Mouse (Mus musculus) intestine, postnatal 0 days (tissue): ENCODE results near the gene Shisa7. TPM values are rescaled to one million over a fixed set of nuclear protein-coding genes. Genes with fewer than 3 reads are reported as not detected.
"Not testable (repeated sequence)": the region's sequence is repeated elsewhere in the genome, so short reads cannot be mapped to it uniquely, and the experiment has no call there.

Experiments
- ATAC-seq: fragments of 200-750 bp; cut with Nextera tagmentation; 2 replicates; pipeline ENCODE4 v1.8.0; 2017; ENCODE audit warnings: mild to moderate bottlenecking, moderate TSS enrichment, moderate library complexity
- H3K27ac ChIP-seq: fragments of 300-500 bp; sonication (generic); 2 replicates; pipeline ENCODE4 v1.5.1; 2014; ENCODE audit warnings: mild to moderate bottlenecking, low read depth, low read length, moderate library complexity
- H3K27me3 ChIP-seq: fragments of 300-500 bp; sonication (generic); replicated peaks from 2 replicates; pipeline ENCODE4 v1.6.1; 2014; ENCODE audit warnings: low read length, mixed read lengths; ENCODE audit not compliant: control insufficient read depth, insufficient read depth
- H3K36me3 ChIP-seq: fragments of 300-500 bp; sonication (generic); 2 replicates; pipeline ENCODE4 v1.6.1; 2014; ENCODE audit warnings: mild to moderate bottlenecking, moderate library complexity; ENCODE audit not compliant: control insufficient read depth, insufficient read depth
- H3K4me1 ChIP-seq: fragments of 300-500 bp; sonication (generic); replicated peaks from 2 replicates; pipeline ENCODE4 v1.6.1; 2014; ENCODE audit warnings: antibody characterized with exemption, low read length, mixed read lengths; ENCODE audit not compliant: control insufficient read depth, insufficient read depth
- H3K4me2 ChIP-seq: fragments of 300-500 bp; sonication (generic); replicated peaks from 2 replicates; pipeline ENCODE4 v1.6.1; 2014; ENCODE audit warnings: low read depth, mild to moderate bottlenecking, moderate library complexity
- H3K4me3 ChIP-seq: fragments of 300-500 bp; sonication (generic); 2 replicates; pipeline ENCODE4 v1.5.1; 2014; ENCODE audit warnings: low read depth, low read length
- H3K9ac ChIP-seq: fragments of 300-500 bp; sonication (generic); 2 replicates; pipeline ENCODE4 v1.6.1; 2014; ENCODE audit warnings: mild to moderate bottlenecking, low read depth, low read length
- H3K9me3 ChIP-seq: fragments of 300-500 bp; sonication (generic); 2 replicates; pipeline ENCODE4 v1.6.1; 2016; ENCODE audit warnings: mixed run types; ENCODE audit not compliant: control insufficient read depth
- CTCF ChIP-seq: sonication (generic); IDR thresholded peaks from 2 replicates; pipeline ENCODE4 v1.5.1; 2016; ENCODE audit warnings: low read depth, mild to moderate bottlenecking, control low read depth, antibody characterized with exemption, moderate library complexity
- WGBS: fragments of 180-500 bp; shearing (Covaris S2); extraction: QIAGEN DNeasy Blood & Tissue Kit; methylation state at CpG from one replicate; pipeline ENCODE4 v1.1.7; 2014; 5-methylcytosine and 5-hydroxymethylcytosine counted together
- polyA plus RNA-seq: library from polyadenylated mRNA; unstranded; fragments of >200 nt; fragmentation: Nextera tagmentation; extraction: Ambion mirVana; gene quantifications from 2 replicates; pipeline ENCODE4 v1.2.1, GENCODE M21; 2015

The Shisa7 gene
- polyA plus RNA-seq, 1 experiment from 2014 or later: 0.07 TPM

DNA sequence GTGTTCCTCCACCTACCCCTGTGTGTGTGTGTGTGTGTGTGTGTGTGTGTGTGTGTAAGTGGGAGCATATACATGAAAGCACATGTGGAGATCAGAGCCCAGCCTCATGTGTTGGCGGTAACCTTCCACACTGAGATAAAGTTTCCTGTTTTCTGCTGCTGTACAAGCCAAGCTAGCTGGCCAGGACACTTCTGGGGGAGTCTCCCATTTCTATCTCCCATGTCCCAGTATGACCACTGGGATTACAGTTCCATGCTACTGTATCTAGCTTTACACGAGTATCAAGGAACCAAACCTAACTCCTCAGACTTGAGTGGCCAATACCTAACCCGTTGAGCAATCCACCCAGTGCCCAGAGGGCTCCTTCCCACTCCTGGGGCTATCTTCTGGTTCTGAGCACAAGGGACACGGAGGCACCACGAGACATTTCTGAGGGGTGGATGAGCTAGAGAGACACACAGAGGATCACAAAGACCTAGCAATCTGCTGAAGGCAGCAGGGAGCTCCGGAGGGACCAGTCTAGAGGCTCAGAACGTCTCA is 19.1 kb upstream of the Shisa7 start:
- ATAC-seq: no peak
- no peak overlapping the region for H3K9ac ChIP-seq
- no peak overlapping the region for H3K27ac ChIP-seq
- TF ChIP-seq CTCF: no peak
- H3K27me3 ChIP-seq: no peaks in the 10 kb centered on the region
- no peaks in the 10 kb centered on the region for H3K36me3 ChIP-seq
- peaks cover 6% of the 10 kb centered on the region; the same call in 1 of the 2 replicates for H3K4me1 ChIP-seq
- H3K4me2 ChIP-seq: no peak overlapping the region
- no peak overlapping the region for H3K4me3 ChIP-seq
- WGBS: 79% methylated on average over 7 of the region's 7 CpGs
- H3K9me3 ChIP-seq: no peaks in the 10 kb centered on the region

DNA sequence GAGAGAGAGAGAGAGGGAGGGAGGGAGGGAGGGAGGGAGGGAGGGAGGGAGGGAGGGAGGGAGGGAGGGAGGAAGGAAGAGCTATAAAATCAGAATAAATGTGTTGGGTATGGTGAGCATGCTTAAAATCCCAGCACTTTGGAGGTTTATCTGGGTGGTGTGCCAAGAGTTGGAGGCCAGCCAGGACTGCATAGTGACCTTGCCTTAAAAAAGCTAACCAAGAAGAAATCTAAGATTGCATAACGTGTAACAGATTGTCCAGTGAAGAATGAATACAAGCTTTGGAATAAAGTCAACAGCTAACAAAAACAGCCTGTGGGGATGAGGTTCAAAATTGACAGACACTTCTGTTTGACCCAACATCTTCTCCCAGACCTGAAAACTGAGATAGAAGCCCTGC is 18.5 kb upstream of the Shisa7 start:
- no peak for ATAC-seq
- H3K27ac ChIP-seq: no peak overlapping the region
- H3K27me3 ChIP-seq: no peaks in the 10 kb centered on the region
- no peak for TF ChIP-seq CTCF
- no peaks in the 10 kb centered on the region for H3K36me3 ChIP-seq
- H3K9ac ChIP-seq: no peak overlapping the region
- no peaks in the 10 kb centered on the region for H3K9me3 ChIP-seq
- no peak overlapping the region for H3K4me2 ChIP-seq
- no peak overlapping the region for H3K4me3 ChIP-seq
- peaks cover 6% of the 10 kb centered on the region; the same call in 1 of the 2 replicates for H3K4me1 ChIP-seq
- 9% methylated on average over 1 of the region's 1 CpGs for WGBS

DNA sequence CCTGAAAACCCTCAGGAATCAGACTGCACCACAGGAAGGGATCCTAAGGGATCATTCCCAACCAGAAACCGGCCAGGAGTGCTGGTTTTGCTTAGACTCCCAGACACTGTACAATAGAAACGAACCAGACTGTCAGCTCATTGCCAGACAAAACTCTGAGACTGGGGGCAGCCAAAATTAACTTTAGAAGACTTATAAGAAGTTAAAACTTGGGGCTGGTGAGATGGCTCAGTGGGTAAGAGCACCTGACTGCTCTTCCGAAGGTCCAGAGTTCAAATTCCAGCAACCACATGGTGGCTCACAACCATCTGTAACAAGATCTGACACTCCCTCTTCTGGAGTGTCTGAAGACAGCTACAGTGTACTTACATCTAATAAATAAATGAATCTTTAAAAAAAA is 16.4 kb upstream of the Shisa7 start:
- H3K4me3 ChIP-seq, H3K4me2 ChIP-seq, H3K36me3 ChIP-seq, H3K9ac ChIP-seq, H3K27me3 ChIP-seq, ATAC-seq, H3K4me1 ChIP-seq, H3K9me3 ChIP-seq, H3K27ac ChIP-seq: not testable (repeated sequence)
- WGBS: 53% methylated on average over 3 of the region's 3 CpGs

DNA sequence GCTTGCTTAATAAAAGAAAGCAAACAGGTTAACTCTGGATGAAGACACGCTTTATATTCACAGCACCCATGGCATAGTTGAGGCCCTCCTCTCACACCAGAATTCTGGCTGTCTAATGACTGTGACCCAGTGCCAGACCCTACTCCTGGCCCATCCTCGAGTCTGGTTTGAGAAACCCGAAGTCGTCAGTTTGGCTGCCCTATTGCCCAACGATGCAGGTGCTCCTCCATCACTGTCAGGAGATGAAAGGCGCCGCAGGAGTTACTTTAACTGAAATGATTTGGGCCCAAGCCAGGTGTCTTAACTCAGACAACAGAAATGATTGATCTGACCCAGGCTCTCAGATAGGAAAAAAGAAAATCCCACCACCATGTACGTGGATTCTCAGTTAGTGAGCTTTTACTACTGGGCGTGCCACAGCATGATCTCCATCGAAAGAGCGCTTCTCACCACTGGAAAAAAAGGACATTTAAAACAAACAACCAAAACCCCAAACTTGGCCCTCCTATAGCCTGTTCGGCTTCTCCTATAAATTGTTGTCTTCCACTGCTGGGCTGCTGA is 15.0 kb upstream of the Shisa7 start:
- no peaks in the 10 kb centered on the region for H3K36me3 ChIP-seq
- no peak overlapping the region for H3K9ac ChIP-seq
- 0 out of 2 replicates have a peak, but pooled peaks cover 3% of the 10 kb centered on the region for H3K27me3 ChIP-seq
- H3K4me1 ChIP-seq: 0 out of 2 replicates have a peak, but pooled peaks cover 2% of the 10 kb centered on the region
- ATAC-seq: no peak
- H3K27ac ChIP-seq: no peak overlapping the region
- no peaks in the 10 kb centered on the region for H3K9me3 ChIP-seq
- no peak overlapping the region for H3K4me3 ChIP-seq
- 47% methylated on average over 12 of the region's 12 CpGs for WGBS
- no peak overlapping the region for H3K4me2 ChIP-seq
- no peak for TF ChIP-seq CTCF

DNA sequence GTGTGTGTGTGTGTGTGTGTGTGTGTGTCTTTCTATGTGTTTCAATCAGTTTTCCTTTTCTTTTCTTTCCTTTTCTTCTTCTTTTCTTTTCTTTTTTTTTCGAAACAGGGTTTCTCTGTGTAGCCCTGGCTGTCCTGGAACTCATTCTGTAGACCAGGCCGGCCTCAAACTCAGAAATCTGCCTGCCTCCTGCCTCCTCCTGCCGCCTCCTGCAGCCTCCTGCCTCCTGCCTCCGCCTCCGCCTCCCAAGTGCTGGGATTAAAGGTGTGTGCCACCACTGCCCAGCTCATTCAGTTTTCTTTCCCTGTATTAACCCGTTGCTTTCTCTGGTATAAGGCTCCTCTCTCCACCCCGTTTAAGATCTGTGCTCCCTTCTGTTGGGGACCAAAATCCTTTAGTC is 12.8 kb upstream of the Shisa7 start:
- Histone ChIP-seq H3K9ac (no peak overlapping the region), H3K4me3 (no peak overlapping the region), H3K9me3 (no peaks in the 10 kb centered on the region), H3K4me1 (no peaks in the 10 kb centered on the region), H3K36me3 (no peaks in the 10 kb centered on the region), H3K4me2 (no peak overlapping the region), H3K27me3 (0 out of 2 replicates have a peak, but pooled peaks cover 3% of the 10 kb centered on the region), H3K27ac (no peak overlapping the region)
- TF ChIP-seq CTCF: no peak
- WGBS: 62% methylated on average over 7 of the region's 7 CpGs
- no peak for ATAC-seq

DNA sequence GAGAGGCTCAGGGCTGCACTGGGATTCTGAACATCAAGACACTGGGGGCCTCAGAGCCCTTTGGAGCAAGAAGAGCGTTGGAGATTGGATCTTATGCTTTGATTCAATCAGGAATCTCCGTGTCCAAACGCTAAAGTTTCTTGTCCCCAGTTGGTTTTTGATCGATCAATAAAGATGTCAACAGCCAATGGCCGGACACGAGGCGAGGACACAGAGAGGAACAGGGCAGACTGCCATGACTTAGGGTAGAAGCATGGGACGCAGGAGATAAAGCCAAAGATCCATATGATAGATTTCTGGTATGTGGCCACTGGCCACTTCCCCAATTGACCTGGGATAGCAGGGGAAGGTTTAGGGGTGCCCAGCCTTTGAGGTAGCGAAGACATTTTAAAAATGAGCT is 12.0 kb upstream of the Shisa7 start:
- Histone ChIP-seq H3K27me3 (0 out of 2 replicates have a peak, but pooled peaks cover 3% of the 10 kb centered on the region), H3K4me2 (no peak overlapping the region), H3K36me3 (no peaks in the 10 kb centered on the region), H3K9ac (no peak overlapping the region), H3K9me3 (no peaks in the 10 kb centered on the region), H3K4me1 (no peaks in the 10 kb centered on the region), H3K4me3 (no peak overlapping the region), H3K27ac (no peak overlapping the region)
- TF ChIP-seq CTCF: no peak
- ATAC-seq: no peak
- 81% methylated on average over 9 of the region's 9 CpGs for WGBS
